Mouse (Mus musculus) heart, embryonic 11.5 days (tissue): ENCODE data around the gene Ttll6. TPM values are rescaled to one million over a fixed set of nuclear protein-coding genes. Genes with fewer than 3 reads are reported as not detected.
A peak's percentile ranks its signal among the peaks of the same experiment; 100 is the strongest.
"Not testable (repeated sequence)": the region's sequence is repeated elsewhere in the genome, so short reads cannot be mapped to it uniquely, and the experiment has no call there.

Experiments used
- ATAC-seq: fragments of 200-750 bp; cut with Nextera tagmentation; replicated peaks from 2 replicates; pipeline ENCODE4 v1.8.0; 2017; ENCODE audit warnings: moderate library complexity; ENCODE audit not compliant: insufficient number of reproducible peaks, low FRiP score, low TSS enrichment
- H3K27ac ChIP-seq: fragments of 300-500 bp; sonication (generic); 2 replicates; pipeline ENCODE4 v1.5.1; 2014; ENCODE audit warnings: mild to moderate bottlenecking, low read depth, low read length
- H3K27me3 ChIP-seq: fragments of 300-500 bp; sonication (generic); 2 replicates; pipeline ENCODE4 v1.6.1; 2014; ENCODE audit warnings: mild to moderate bottlenecking, low read length, mixed read lengths; ENCODE audit not compliant: control insufficient read depth, insufficient read depth
- H3K36me3 ChIP-seq: fragments of 300-500 bp; sonication (generic); 2 replicates; pipeline ENCODE4 v1.6.1; 2014; ENCODE audit warnings: mild to moderate bottlenecking, low read length, moderate library complexity, mixed read lengths; ENCODE audit not compliant: control insufficient read depth, insufficient read depth
- H3K4me1 ChIP-seq: fragments of 300-500 bp; sonication (generic); 2 replicates; pipeline ENCODE4 v1.6.1; 2014; ENCODE audit warnings: low read length; ENCODE audit not compliant: control insufficient read depth, insufficient read depth
- H3K4me2 ChIP-seq: fragments of 300-500 bp; sonication (generic); 2 replicates; pipeline ENCODE4 v1.6.1; 2014; ENCODE audit warnings: mild to moderate bottlenecking, moderate library complexity
- H3K4me3 ChIP-seq: fragments of 300-500 bp; sonication (generic); 2 replicates; pipeline ENCODE4 v1.5.1; 2014; ENCODE audit warnings: low read depth, low read length
- H3K9ac ChIP-seq: fragments of 300-500 bp; sonication (generic); 2 replicates; pipeline ENCODE4 v1.6.1; 2014; ENCODE audit warnings: mild to moderate bottlenecking, low read depth, low read length, moderate library complexity
- H3K9me3 ChIP-seq: fragments of 300-500 bp; sonication (generic); replicated peaks from 2 replicates; pipeline ENCODE4 v1.6.1; 2016; ENCODE audit warnings: low read length; ENCODE audit not compliant: control insufficient read depth
- WGBS: fragments of 180-500 bp; shearing (Covaris S2); extraction: QIAGEN DNeasy Blood & Tissue Kit; methylation state at CpG from one replicate; pipeline ENCODE4 v1.1.7; 2014; ENCODE audit not compliant: insufficient replicate concordance; 5-methylcytosine and 5-hydroxymethylcytosine counted together
- polyA plus RNA-seq: library from polyadenylated mRNA; unstranded; fragments of >200 nt; fragmentation: Nextera tagmentation; extraction: Ambion mirVana; gene quantifications from 2 replicates; pipeline ENCODE4 v1.2.1, GENCODE M21; 2014

The Ttll6 gene
- polyA plus RNA-seq, result not detected in 2 replicates

GRCm38 (mm10) chr11:96133239-96133865, at the start of gene Ttll6:
TSS of gene Ttll6 (plus strand) at chr11:96133786.
- H3K4me2 ChIP-seq, result peak within 1 kb of the TSS; percentile 49
- peaks cover 18% of the 10 kb centered on the region for H3K27me3 ChIP-seq
- H3K27ac ChIP-seq, result no peak within 1 kb of the TSS
- no peaks in the 10 kb centered on the region for H3K9me3 ChIP-seq
- no peaks in the 10 kb centered on the region for H3K4me1 ChIP-seq
- no peak within 1 kb of the TSS for H3K4me3 ChIP-seq
- WGBS, result 22% methylated on average over 16 of the region's 16 CpGs
- ATAC-seq, result no peak
- H3K36me3 ChIP-seq, result no peaks in the 10 kb centered on the region
- no peak within 1 kb of the TSS for H3K9ac ChIP-seq

GRCm38 (mm10) chr11:96087981-96088380, 45.6 kb upstream of the Ttll6 start:
- H3K27ac ChIP-seq, result no peak overlapping the region
- H3K4me3 ChIP-seq, result no peak overlapping the region
- ATAC-seq, result no peak
- H3K9me3 ChIP-seq, result no peaks in the 10 kb centered on the region
- no peaks in the 10 kb centered on the region for H3K36me3 ChIP-seq
- H3K4me1 ChIP-seq, result no peaks in the 10 kb centered on the region
- no peaks in the 10 kb centered on the region for H3K27me3 ChIP-seq
- H3K4me2 ChIP-seq, result no peak overlapping the region
- 82% methylated on average over 6 of the region's 6 CpGs for WGBS
- no peak overlapping the region for H3K9ac ChIP-seq

- Histone ChIP-seq H3K9ac (no peak overlapping the region), H3K4me1 (no peaks in the 10 kb centered on the region), H3K4me3 (no peak overlapping the region), H3K9me3 (no peaks in the 10 kb centered on the region), H3K27ac (no peak overlapping the region), H3K27me3 (no peaks in the 10 kb centered on the region), H3K36me3 (no peaks in the 10 kb centered on the region), H3K4me2 (no peak overlapping the region)
- no peak for ATAC-seq
- WGBS, result 69% methylated on average over 2 of the region's 2 CpGs
These were observed 42.5 kb upstream of the Ttll6 start for GRCm38 (mm10) chr11:96091073-96091472.

- no peak overlapping the region for H3K9ac ChIP-seq
- no peaks in the 10 kb centered on the region for H3K4me1 ChIP-seq
- no peak for ATAC-seq
- peak overlapping the region; percentile 43; the same call in 1 of the 2 replicates for H3K27ac ChIP-seq
- 33% methylated on average over 7 of the region's 7 CpGs for WGBS
- H3K4me3 ChIP-seq, result no peak overlapping the region
- H3K4me2 ChIP-seq, result no peak overlapping the region
- no peaks in the 10 kb centered on the region for H3K9me3 ChIP-seq
- no peaks in the 10 kb centered on the region for H3K36me3 ChIP-seq
- 0 out of 2 replicates have a peak, but pooled peaks cover 5% of the 10 kb centered on the region for H3K27me3 ChIP-seq
These were observed 40.8 kb upstream of the Ttll6 start for GRCm38 (mm10) chr11:96092674-96093291.

GRCm38 (mm10) chr11:96093361-96093760, 40.2 kb upstream of the Ttll6 start:
- Histone ChIP-seq H3K27me3 (peaks cover 5% of the 10 kb centered on the region; the same call in 1 of the 2 replicates), H3K36me3 (no peaks in the 10 kb centered on the region), H3K9ac (no peak overlapping the region), H3K27ac (no peak overlapping the region), H3K4me3 (no peak overlapping the region), H3K9me3 (no peaks in the 10 kb centered on the region), H3K4me1 (no peaks in the 10 kb centered on the region), H3K4me2 (no peak overlapping the region)
- ATAC-seq, result no peak
- WGBS, result 15% methylated on average over 3 of the region's 3 CpGs

GRCm38 (mm10) chr11:96108376-96108775, 25.2 kb upstream of the Ttll6 start:
- H3K27ac ChIP-seq, result no peak overlapping the region
- no peak overlapping the region for H3K9ac ChIP-seq
- ATAC-seq, result no peak
- no peaks in the 10 kb centered on the region for H3K36me3 ChIP-seq
- H3K27me3 ChIP-seq, result no peaks in the 10 kb centered on the region
- no peaks in the 10 kb centered on the region for H3K9me3 ChIP-seq
- H3K4me3 ChIP-seq, result no peak overlapping the region
- WGBS, result 68% methylated on average over 1 of the region's 1 CpGs
- no peaks in the 10 kb centered on the region for H3K4me1 ChIP-seq
- no peak overlapping the region for H3K4me2 ChIP-seq

- H3K4me1 ChIP-seq, H3K27me3 ChIP-seq, H3K9me3 ChIP-seq, H3K27ac ChIP-seq, H3K4me2 ChIP-seq, H3K9ac ChIP-seq, H3K36me3 ChIP-seq, H3K4me3 ChIP-seq, ATAC-seq: not testable (repeated sequence)
- 45% methylated on average over 2 of the region's 2 CpGs for WGBS
These were observed 22.6 kb upstream of the Ttll6 start for GRCm38 (mm10) chr11:96110950-96111349.

GRCm38 (mm10) chr11:96111751-96112150, 21.8 kb upstream of the Ttll6 start, which contains the start of gene Calcoco2:
TSS of gene Calcoco2 (minus strand) at chr11:96111964.
- Histone ChIP-seq H3K9ac (no peak within 1 kb of the TSS), H3K9me3 (no peaks in the 10 kb centered on the region), H3K4me3 (no peak within 1 kb of the TSS), H3K27ac (no peak within 1 kb of the TSS), H3K27me3 (no peaks in the 10 kb centered on the region; the same call in 1 of the 2 replicates), H3K36me3 (no peaks in the 10 kb centered on the region), H3K4me1 (no peaks in the 10 kb centered on the region), H3K4me2 (no peak within 1 kb of the TSS)
- 32% methylated on average over 14 of the region's 14 CpGs for WGBS
- no peak for ATAC-seq

GRCm38 (mm10) chr11:96114077-96114476, 19.5 kb upstream of the Ttll6 start:
- no peaks in the 10 kb centered on the region for H3K4me1 ChIP-seq
- 53% methylated on average over 2 of the region's 2 CpGs for WGBS
- H3K9me3 ChIP-seq, result no peaks in the 10 kb centered on the region
- no peak overlapping the region for H3K27ac ChIP-seq
- H3K27me3 ChIP-seq, result no peaks in the 10 kb centered on the region; the same call in 1 of the 2 replicates
- no peaks in the 10 kb centered on the region for H3K36me3 ChIP-seq
- no peak for ATAC-seq
- no peak overlapping the region for H3K9ac ChIP-seq
- no peak overlapping the region for H3K4me3 ChIP-seq
- H3K4me2 ChIP-seq, result no peak overlapping the region
